ENCODE assay signal across 15 mouse cellular contexts in genomic region chr19:57413918-57414317, GRCm38 (mm10). TPM values are rescaled to one million over a fixed set of nuclear protein-coding genes. Genes with fewer than 3 reads are reported as not detected.
DNase-seq lines count a peak whose midpoint lies in the region; ATAC-seq and TF ChIP-seq lines count a peak whose summit lies in the region.
"Had no signal": no experiment of that assay in that cellular context is flagged by ENCODE, and none has a peak within 500 bp of the region (broad histone marks: within the 10 kb centered on the region; RNA-seq: fewer than 3 reads in every experiment).

No protein-coding gene starts in this region.

- no peak for ATAC-seq in liver, postnatal 0 days
- ATAC-seq in liver, embryonic 12.5 days = no peak
- 0 out of 2 replicates have a peak, but pooled peaks have one; percentile 36 for ATAC-seq in megakaryocyte progenitor cell, adult 5-6 weeks (replicated peaks; ENCODE audit: poor library complexity)
- ATAC-seq: midbrain, embryonic 13.5 days had no signal

- TF ChIP-seq EP300 in liver, postnatal 0 days (IDR thresholded peaks at IDR 0.05; ENCODE audit: low read depth) = no peak
- TF ChIP-seq EP300 in CH12.LX (IDR thresholded peaks at IDR 0.05; ENCODE audit: low read length) = no peak

- H3K9ac ChIP-seq in liver, postnatal 0 days (replicated peaks) = no peak overlapping the region
- H3K9ac ChIP-seq in liver, embryonic 12.5 days = no peak overlapping the region
- H3K9ac ChIP-seq in CH12.LX (ENCODE audit: insufficient read depth, low read depth) = no peak overlapping the region
- H3K9ac ChIP-seq: hindbrain, embryonic 14.5 days; kidney, embryonic 15.5 days; midbrain, embryonic 13.5 days had no signal

- no peaks in the 10 kb centered on the region for H3K79me2 ChIP-seq in CH12.LX (replicated peaks; ENCODE audit: control insufficient read depth, extremely low read depth, insufficient read depth, poor library complexity, severe bottlenecking)

- no peak; the same call in 1 of the 2 replicates for TF ChIP-seq RAD21 in CH12.LX (IDR thresholded peaks at IDR 0.05; ENCODE audit: low read depth, low read length)

- no peaks in the 10 kb centered on the region for H3K9me3 ChIP-seq in liver, postnatal 0 days (ENCODE audit: low read length)
- H3K9me3 ChIP-seq in liver, embryonic 12.5 days (replicated peaks) = no peaks in the 10 kb centered on the region
- no peaks in the 10 kb centered on the region for H3K9me3 ChIP-seq in CH12.LX (replicated peaks; ENCODE audit: low read length)
- H3K9me3 ChIP-seq: embryonic facial prominence, embryonic 10.5 days; kidney, embryonic 15.5 days; midbrain, embryonic 13.5 days had no signal

- no peaks in the 10 kb centered on the region for H3K27me3 ChIP-seq in liver, postnatal 0 days (ENCODE audit: insufficient read depth, low read length)
- no peaks in the 10 kb centered on the region; the same call in 1 of the 2 replicates for H3K27me3 ChIP-seq in liver, embryonic 12.5 days (replicated peaks)
- H3K27me3 ChIP-seq in CH12.LX (replicated peaks) = no peaks in the 10 kb centered on the region
- H3K27me3 ChIP-seq: kidney, embryonic 15.5 days; midbrain, embryonic 13.5 days had no signal

- WGBS in liver, postnatal 0 days (ENCODE audit: insufficient replicate concordance) = 72% methylated on average over 6 of the region's 6 CpGs
- 59% methylated on average over 6 of the region's 6 CpGs for WGBS in liver, embryonic 12.5 days (ENCODE audit: insufficient replicate concordance)

- no peak overlapping the region for H3K4me2 ChIP-seq in liver, postnatal 0 days (ENCODE audit: low read depth, low read length)
- no peak overlapping the region for H3K4me2 ChIP-seq in liver, embryonic 12.5 days
- no peak overlapping the region for H3K4me2 ChIP-seq in CH12.LX (ENCODE audit: insufficient read depth, low read depth, poor library complexity, severe bottlenecking)
- H3K4me2 ChIP-seq: hindbrain, embryonic 14.5 days; kidney, embryonic 15.5 days; midbrain, embryonic 13.5 days had no signal

- intact Hi-C loops in gastrocnemius, adult 2 months (cut with DNase I) = no loop called here
- intact Hi-C loops in left cerebral cortex, postnatal 4 days (cut with DNase I) = no loop called here

- no peak for TF ChIP-seq POLR2A in CH12.LX (IDR thresholded peaks at IDR 0.05; ENCODE audit: low read depth, low read length)

- TF ChIP-seq CTCF in gastrocnemius, adult 2 months (IDR thresholded peaks at IDR 0.05) = peak; percentile 36; the same call in 1 of the 2 replicates
- peak; percentile 48 for TF ChIP-seq CTCF in liver, postnatal 0 days (IDR thresholded peaks at IDR 0.05; ENCODE audit: low read depth)
- peak; percentile 48 to 56 for TF ChIP-seq CTCF in CH12.LX (conservative IDR thresholded peaks at IDR 0.05 in 1 of 2, IDR thresholded peaks at IDR 0.05 in 1 of 2; ENCODE audit: low read depth in 2 of 2, low read length in 2 of 2)

- no peak overlapping the region for H3K4me3 ChIP-seq in gastrocnemius, adult 2 months
- H3K4me3 ChIP-seq in liver, postnatal 0 days (ENCODE audit: low read depth, low read length) = no peak overlapping the region
- no peak overlapping the region for H3K4me3 ChIP-seq in liver, embryonic 12.5 days
- H3K4me3 ChIP-seq in CH12.LX (replicated peaks in 1 of 3; ENCODE audit: low read depth in 2 of 3, low read length in 2 of 3, poor library complexity in 1 of 3) = no peak overlapping the region
- H3K4me3 ChIP-seq: embryonic facial prominence, embryonic 10.5 days; kidney, embryonic 15.5 days; midbrain, embryonic 13.5 days had no signal

- no peak overlapping the region for H3K27ac ChIP-seq in gastrocnemius, adult 2 months
- no peak overlapping the region for H3K27ac ChIP-seq in liver, postnatal 0 days (ENCODE audit: low read depth)
- no peak overlapping the region for H3K27ac ChIP-seq in liver, embryonic 12.5 days
- H3K27ac ChIP-seq in CH12.LX (ENCODE audit: insufficient read depth, low read depth) = no peak overlapping the region
- H3K27ac ChIP-seq: embryonic facial prominence, embryonic 10.5 days; hindbrain, embryonic 14.5 days; kidney, embryonic 15.5 days; midbrain, embryonic 13.5 days had no signal

- dilution Hi-C loops in CH12.LX (cut with MboI; ENCODE audit: extremely low pct_ligation_motif_present, extremely low pct_unique_long_range_greater_than_20kb, low sequenced_read_pairs) = no loop called here

- H3K4me1 ChIP-seq in liver, postnatal 0 days (ENCODE audit: insufficient read depth) = peaks cover 12% of the 10 kb centered on the region
- peaks cover 33% of the 10 kb centered on the region for H3K4me1 ChIP-seq in liver, embryonic 12.5 days
- peaks cover 0 to 7% of the 10 kb centered on the region in 2 experiments; a peak in 2 of 4 replicates for H3K4me1 ChIP-seq in CH12.LX (ENCODE audit: control insufficient read depth in 1 of 2, insufficient read depth in 2 of 2)

- DNase-seq in gastrocnemius, adult 2 months = no peak
- DNase-seq in gastrocnemius, postnatal 10 days = no peak
- DNase-seq in liver, postnatal 0 days = no peak
- peak; percentile 16 for DNase-seq in CH12.LX (ENCODE audit: extremely low read depth)
- no peak for DNase-seq in spleen, postnatal 14 days (ENCODE audit: low spot score in 2 of 2)
- no peak for DNase-seq in left cerebral cortex, postnatal 4 days
- DNase-seq: adrenal gland, adult 8-10 months; cerebellum, adult 9-11 months; lung, postnatal 14 days had no signal

- H3K36me3 ChIP-seq in liver, postnatal 0 days (replicated peaks; ENCODE audit: insufficient read depth, low read length) = no peaks in the 10 kb centered on the region
- no peaks in the 10 kb centered on the region for H3K36me3 ChIP-seq in liver, embryonic 12.5 days
- no peaks in the 10 kb centered on the region for H3K36me3 ChIP-seq in CH12.LX (replicated peaks in 1 of 2; ENCODE audit: control insufficient read depth in 1 of 2, insufficient read depth in 1 of 2, low read length in 1 of 2)
- H3K36me3 ChIP-seq: embryonic facial prominence, embryonic 10.5 days; kidney, embryonic 15.5 days; midbrain, embryonic 13.5 days had no signal

- in situ Hi-C loops in CH12.LX (cut with MboI; ENCODE audit: low pct_ligation_motif_present, low pct_unique_long_range_greater_than_20kb, low sequenced_read_pairs) = loop anchor here (25.0 kb wide), 1 partner anchor 198 kb away; the partner anchor contains the start of gene Atrnl1

TF ChIP-seq in CH12.LX, 34 proteins besides CTCF, POLR2A, EP300 and RAD21:
- peak; percentile 27; the same call in 1 of the 2 replicates for TF ChIP-seq SMC3 (IDR thresholded peaks at IDR 0.05; ENCODE audit: low read depth, low read length)
- no peak for TF ChIP-seq IRF4 (IDR thresholded peaks at IDR 0.05; ENCODE audit: low read depth, low read length)

RNA-seq across cellular contexts. Expression of gene Trub1, which starts 38.8 kb away (rescaled TPM):
- total RNA-seq in gastrocnemius, adult 2 months (2021) = 1 to 10 TPM; 3.8 to 6.9 TPM
- 10 to 100 TPM in 1 of 2 experiments, 1 to 10 TPM in 1; 8.0 to 10.8 TPM for total RNA-seq in gastrocnemius, postnatal 10 days (2021)
- 7.7 and 8.6 TPM in 2 replicates for polyA plus RNA-seq in liver, postnatal 0 days (2015; fragmentation: Nextera tagmentation; extraction: Ambion mirVana)
- 14.6 and 17.3 TPM in 2 replicates for polyA plus RNA-seq in liver, embryonic 12.5 days (2016; fragmentation: Nextera tagmentation; extraction: Ambion mirVana)
- total RNA-seq in CH12.LX (2012; rRNA removed) (35.0 and 36.4 TPM in 2 replicates), CH12.LX (2014; rRNA removed) (40.0 and 41.4 TPM in 2 replicates)
- polyA plus RNA-seq in CH12.LX (2012; ENCODE audit: insufficient read length, low read depth) = 36.2 and 47.1 TPM in 2 replicates
- total RNA-seq in megakaryocyte progenitor cell, adult 5-6 weeks (2015) = 11.7 and 15.3 TPM in 2 replicates
- total RNA-seq in megakaryocyte progenitor cell, adult 5-6 weeks (2017) = 13.1 and 20.9 TPM in 2 replicates
- 10 to 100 TPM; 19.7 to 20.6 TPM for total RNA-seq in left cerebral cortex, postnatal 4 days (2021)

RNA-seq across cellular contexts. Expression of gene Fam160b1, which starts 53.4 kb away (rescaled TPM):
- total RNA-seq in gastrocnemius, adult 2 months (2021) = 10 to 100 TPM; 12.0 to 17.4 TPM
- 10 to 100 TPM in 1 of 2 experiments, 1 to 10 TPM in 1; 9.6 to 12.8 TPM for total RNA-seq in gastrocnemius, postnatal 10 days (2021)
- 7.8 and 9.2 TPM in 2 replicates for polyA plus RNA-seq in liver, postnatal 0 days (2015; fragmentation: Nextera tagmentation; extraction: Ambion mirVana)
- polyA plus RNA-seq in liver, embryonic 12.5 days (2016; fragmentation: Nextera tagmentation; extraction: Ambion mirVana) = 9.2 and 9.5 TPM in 2 replicates
- total RNA-seq in CH12.LX (2012; rRNA removed) = 4.1 and 4.4 TPM in 2 replicates
- 4.8 and 4.9 TPM in 2 replicates for total RNA-seq in CH12.LX (2014; rRNA removed)
- 6.5 and 7.7 TPM in 2 replicates for polyA plus RNA-seq in CH12.LX (2012; ENCODE audit: insufficient read length, low read depth)
- total RNA-seq in megakaryocyte progenitor cell, adult 5-6 weeks (2015) = 18.8 and 23.0 TPM in 2 replicates
- total RNA-seq in megakaryocyte progenitor cell, adult 5-6 weeks (2017) = 12.7 and 13.2 TPM in 2 replicates
- total RNA-seq in left cerebral cortex, postnatal 4 days (2021) = 10 to 100 TPM; 27.9 to 30.4 TPM
